Mouse (Mus musculus): ENCODE data around the gene Nxt1. TPM values are rescaled to one million over a fixed set of nuclear protein-coding genes. Genes with fewer than 3 reads are reported as not detected.

Gene Nxt1
- polyA plus RNA-seq (2015; fragmentation: Nextera tagmentation; extraction: Ambion mirVana): 42.2 and 42.4 TPM in 2 replicates

GRCm38 (mm10) chr2:148672199-148673096 is at the start of gene Nxt1:
Nxt1 (plus strand) TSS chr2:148672601.
- peak within 1 kb of the TSS; percentile 91 for H3K4me2 ChIP-seq
- ATAC-seq (ENCODE audit: low FRiP score, low read depth): peak; percentile 100
- WGBS: under 1% methylated on average over 58 of the region's 58 CpGs

GRCm38 (mm10) chr2:148623067-148623466 is 49.3 kb upstream of the Nxt1 start:
- Histone ChIP-seq H3K27me3 (no peaks in the 10 kb centered on the region), H3K4me3 (no peak overlapping the region), H3K4me1 (replicated peaks) (no peaks in the 10 kb centered on the region), H3K4me2 (no peak overlapping the region), H3K9ac (no peak overlapping the region), H3K36me3 (no peaks in the 10 kb centered on the region), H3K27ac (replicated peaks) (no peak overlapping the region), H3K9me3 (no peaks in the 10 kb centered on the region)
- WGBS: 91% methylated on average over 2 of the region's 2 CpGs
- no peak for ATAC-seq (ENCODE audit: low FRiP score, low read depth)

More at GRCm38 (mm10) chr2:148672199-148673096, at the start of gene Nxt1:
- peaks cover 16% of the 10 kb centered on the region for H3K36me3 ChIP-seq
- H3K9me3 ChIP-seq: no peaks in the 10 kb centered on the region
- peak within 1 kb of the TSS; percentile 76 for H3K4me3 ChIP-seq
- H3K27ac ChIP-seq (replicated peaks): peak within 1 kb of the TSS; percentile 85
- peak within 1 kb of the TSS; percentile 72 for H3K9ac ChIP-seq
- no peaks in the 10 kb centered on the region for H3K27me3 ChIP-seq
- peaks cover 28% of the 10 kb centered on the region for H3K4me1 ChIP-seq (replicated peaks)

GRCm38 (mm10) chr2:148624484-148624883 is 47.9 kb upstream of the Nxt1 start:
- Histone ChIP-seq H3K4me1 (replicated peaks) (no peaks in the 10 kb centered on the region), H3K27me3 (no peaks in the 10 kb centered on the region), H3K9ac (no peak overlapping the region), H3K4me3 (no peak overlapping the region), H3K4me2 (no peak overlapping the region), H3K9me3 (no peaks in the 10 kb centered on the region), H3K36me3 (no peaks in the 10 kb centered on the region), H3K27ac (replicated peaks) (no peak overlapping the region)
- no peak for ATAC-seq (ENCODE audit: low FRiP score, low read depth)
- WGBS: 93% methylated on average over 3 of the region's 3 CpGs

- Histone ChIP-seq H3K4me3 (no peak overlapping the region), H3K9ac (no peak overlapping the region), H3K27me3 (no peaks in the 10 kb centered on the region), H3K9me3 (no peaks in the 10 kb centered on the region), H3K36me3 (no peaks in the 10 kb centered on the region), H3K4me1 (replicated peaks) (no peaks in the 10 kb centered on the region), H3K4me2 (no peak overlapping the region), H3K27ac (replicated peaks) (no peak overlapping the region)
- no peak for ATAC-seq (ENCODE audit: low FRiP score, low read depth)
- WGBS: 66% methylated on average over 3 of the region's 3 CpGs
These were observed 45.4 kb upstream of the Nxt1 start for GRCm38 (mm10) chr2:148627011-148627471.

- no peak for ATAC-seq (ENCODE audit: low FRiP score, low read depth)
- Histone ChIP-seq H3K4me3 (no peak overlapping the region), H3K9me3 (no peaks in the 10 kb centered on the region), H3K9ac (no peak overlapping the region), H3K36me3 (no peaks in the 10 kb centered on the region), H3K27ac (replicated peaks) (no peak overlapping the region), H3K4me2 (no peak overlapping the region), H3K27me3 (no peaks in the 10 kb centered on the region), H3K4me1 (replicated peaks) (no peaks in the 10 kb centered on the region)
- WGBS: 93% methylated on average over 2 of the region's 2 CpGs
These were observed 41.4 kb upstream of the Nxt1 start for GRCm38 (mm10) chr2:148631011-148631410.

- ATAC-seq (ENCODE audit: low FRiP score, low read depth): no peak
- no peaks in the 10 kb centered on the region for H3K9me3 ChIP-seq
- WGBS: 89% methylated on average over 3 of the region's 3 CpGs
These were observed 40.8 kb upstream of the Nxt1 start for GRCm38 (mm10) chr2:148631602-148632001.

GRCm38 (mm10) chr2:148634466-148634865 is 37.9 kb upstream of the Nxt1 start:
- 90% methylated on average over 4 of the region's 4 CpGs for whole genome bisulfite sequencing
- Histone ChIP-seq H3K9me3 (no peaks in the 10 kb centered on the region), H3K9ac (no peak overlapping the region), H3K4me3 (no peak overlapping the region), H3K27me3 (no peaks in the 10 kb centered on the region), H3K4me1 (replicated peaks) (no peaks in the 10 kb centered on the region), H3K4me2 (no peak overlapping the region), H3K36me3 (no peaks in the 10 kb centered on the region), H3K27ac (replicated peaks) (no peak overlapping the region)
- no peak for ATAC-seq (ENCODE audit: low FRiP score, low read depth)

More at GRCm38 (mm10) chr2:148631602-148632001, 40.8 kb upstream of the Nxt1 start:
- Histone ChIP-seq H3K9ac (no peak overlapping the region), H3K4me3 (no peak overlapping the region), H3K4me1 (replicated peaks) (no peaks in the 10 kb centered on the region), H3K27me3 (no peaks in the 10 kb centered on the region), H3K36me3 (no peaks in the 10 kb centered on the region), H3K4me2 (no peak overlapping the region), H3K27ac (replicated peaks) (no peak overlapping the region)

GRCm38 (mm10) chr2:148642610-148643370 is 29.6 kb upstream of the Nxt1 start:
- no peaks in the 10 kb centered on the region for H3K36me3 ChIP-seq
- no peak for ATAC-seq (ENCODE audit: low FRiP score, low read depth)
- H3K9me3 ChIP-seq: no peaks in the 10 kb centered on the region
- no peak overlapping the region for H3K4me2 ChIP-seq
- no peaks in the 10 kb centered on the region for H3K4me1 ChIP-seq (replicated peaks)
- 71% methylated on average over 1 of the region's 1 CpGs for WGBS
- no peaks in the 10 kb centered on the region for H3K27me3 ChIP-seq
- H3K9ac ChIP-seq: no peak overlapping the region
- H3K4me3 ChIP-seq: no peak overlapping the region
- no peak overlapping the region for H3K27ac ChIP-seq (replicated peaks)

GRCm38 (mm10) chr2:148644421-148645000 is 27.9 kb upstream of the Nxt1 start:
- no peak for ATAC-seq (ENCODE audit: low FRiP score, low read depth)
- Histone ChIP-seq H3K27me3 (no peaks in the 10 kb centered on the region), H3K27ac (replicated peaks) (no peak overlapping the region), H3K36me3 (no peaks in the 10 kb centered on the region), H3K9me3 (no peaks in the 10 kb centered on the region), H3K9ac (no peak overlapping the region), H3K4me3 (no peak overlapping the region), H3K4me1 (replicated peaks) (no peaks in the 10 kb centered on the region), H3K4me2 (no peak overlapping the region)
- 71% methylated on average over 6 of the region's 6 CpGs for WGBS

- Histone ChIP-seq H3K9me3 (no peaks in the 10 kb centered on the region), H3K4me2 (no peak overlapping the region), H3K4me1 (replicated peaks) (0 out of 2 replicates have a peak, but pooled peaks cover 4% of the 10 kb centered on the region), H3K4me3 (no peak overlapping the region), H3K27me3 (no peaks in the 10 kb centered on the region), H3K9ac (no peak overlapping the region), H3K36me3 (no peaks in the 10 kb centered on the region), H3K27ac (replicated peaks) (0 out of 2 replicates have a peak overlapping the region, but pooled peaks have one; percentile 25)
- ATAC-seq (ENCODE audit: low FRiP score, low read depth): peak; percentile 59; the same call in 1 of the 2 replicates
- WGBS: 8% methylated on average over 3 of the region's 3 CpGs
These were observed 21.6 kb upstream of the Nxt1 start for GRCm38 (mm10) chr2:148650587-148651357.

- H3K9me3 ChIP-seq: no peaks in the 10 kb centered on the region
- H3K27ac ChIP-seq (replicated peaks): no peak overlapping the region
- peak; percentile 84 for ATAC-seq (ENCODE audit: low FRiP score, low read depth)
- no peaks in the 10 kb centered on the region for H3K27me3 ChIP-seq
- H3K36me3 ChIP-seq: no peaks in the 10 kb centered on the region
- 0 out of 2 replicates have a peak, but pooled peaks cover 4% of the 10 kb centered on the region for H3K4me1 ChIP-seq (replicated peaks)
- WGBS: 4% methylated on average over 3 of the region's 3 CpGs
- H3K4me2 ChIP-seq: no peak overlapping the region
- H3K4me3 ChIP-seq: no peak overlapping the region
- H3K9ac ChIP-seq: no peak overlapping the region
These were observed 17.4 kb upstream of the Nxt1 start for GRCm38 (mm10) chr2:148654961-148655360.
